Mouse (Mus musculus) forebrain, embryonic 15.5 days (tissue): Measurements from ENCODE around the gene Gm10972. TPM values are rescaled to one million over a fixed set of nuclear protein-coding genes. Genes with fewer than 3 reads are reported as not detected.
"Not testable (repeated sequence)": the region's sequence is repeated elsewhere in the genome, so short reads cannot be mapped to it uniquely, and the experiment has no call there.

Source experiments
- ATAC-seq: fragments of 200-750 bp; cut with Nextera tagmentation; replicated peaks from 2 replicates; pipeline ENCODE4 v1.8.0; 2017; ENCODE audit warnings: mild to moderate bottlenecking, moderate TSS enrichment, moderate library complexity
- H3K27ac ChIP-seq: fragments of 300-500 bp; sonication (generic); replicated peaks from 2 replicates; pipeline ENCODE4 v1.5.1; 2015; ENCODE audit warnings: mild to moderate bottlenecking, inconsistent platforms
- H3K27me3 ChIP-seq: fragments of 300-500 bp; sonication (generic); 2 replicates; pipeline ENCODE4 v1.6.1; 2015; ENCODE audit warnings: inconsistent platforms
- H3K36me3 ChIP-seq: fragments of 300-500 bp; sonication (generic); 2 replicates; pipeline ENCODE4 v1.6.1; 2015; ENCODE audit warnings: mild to moderate bottlenecking, inconsistent platforms
- H3K4me1 ChIP-seq: fragments of 300-500 bp; sonication (generic); 2 replicates; pipeline ENCODE4 v1.6.1; 2015; ENCODE audit warnings: inconsistent platforms
- H3K4me2 ChIP-seq: fragments of 300-500 bp; sonication (generic); replicated peaks from 2 replicates; pipeline ENCODE4 v1.6.1; 2015; ENCODE audit warnings: mild to moderate bottlenecking, inconsistent platforms
- H3K4me3 ChIP-seq: fragments of 300-500 bp; sonication (generic); 2 replicates; pipeline ENCODE4 v1.5.1; 2015; ENCODE audit warnings: mild to moderate bottlenecking, inconsistent platforms
- H3K9ac ChIP-seq: fragments of 300-500 bp; sonication (generic); replicated peaks from 2 replicates; pipeline ENCODE4 v1.6.1; 2015; ENCODE audit warnings: mild to moderate bottlenecking, inconsistent platforms
- H3K9me3 ChIP-seq: fragments of 300-500 bp; sonication (generic); 2 replicates; pipeline ENCODE4 v1.6.1; 2016; ENCODE audit warnings: inconsistent platforms
- WGBS: fragments of 180-500 bp; shearing (Covaris S2); methylation state at CpG from one replicate; pipeline ENCODE4 v1.1.7; 2015; ENCODE audit warnings: mixed read lengths; 5-methylcytosine and 5-hydroxymethylcytosine counted together
- polyA plus RNA-seq: library from polyadenylated mRNA; unstranded; fragments of >200 nt; fragmentation: Nextera tagmentation; extraction: Ambion mirVana; gene quantifications from 2 replicates; pipeline ENCODE4 v1.2.1, GENCODE M21; 2015

Gm10972 gene
- polyA plus RNA-seq, 1 experiment from 2014 or later: not detected

DNA sequence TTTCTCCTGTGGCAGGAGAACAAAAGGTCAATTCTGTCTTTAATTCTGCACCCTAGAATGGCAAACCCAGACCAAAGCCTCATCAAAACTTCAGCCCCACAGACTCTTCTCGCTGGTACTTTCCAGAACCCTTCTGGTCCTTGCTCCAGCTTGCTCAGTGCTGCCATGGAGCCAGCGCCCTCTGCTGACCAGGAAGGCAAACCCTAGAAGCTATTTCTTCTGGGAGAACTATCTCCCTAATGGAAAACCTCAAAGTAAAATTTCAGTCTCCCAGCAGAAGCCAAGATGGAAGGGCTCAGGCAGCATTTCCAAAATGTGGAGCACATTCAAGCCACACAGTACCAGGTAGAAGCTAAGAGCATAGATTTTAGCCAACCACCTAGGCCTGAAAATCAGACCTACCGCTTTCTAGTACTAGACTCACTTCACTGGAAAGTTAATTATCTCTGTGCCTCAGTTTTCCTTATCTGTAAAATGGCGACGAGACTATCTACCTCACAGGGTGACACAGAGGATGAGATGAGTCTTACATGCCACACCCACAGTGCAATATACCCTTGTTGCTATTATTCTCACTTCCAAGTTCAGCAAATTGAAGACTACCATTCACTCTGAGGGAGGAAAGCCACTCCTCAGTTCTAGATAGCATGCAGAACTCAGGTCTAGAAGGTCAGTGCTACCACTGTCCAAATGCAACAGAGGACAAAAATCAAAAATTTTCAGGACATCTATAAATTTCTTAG, 22.3 kb downstream of the Gm10972 start:
- H3K27me3 ChIP-seq, H3K4me2 ChIP-seq, H3K27ac ChIP-seq, H3K4me3 ChIP-seq, H3K36me3 ChIP-seq, H3K9me3 ChIP-seq, H3K4me1 ChIP-seq, H3K9ac ChIP-seq, ATAC-seq: not testable (repeated sequence)
- WGBS: 71% methylated on average over 4 of the region's 5 CpGs

DNA sequence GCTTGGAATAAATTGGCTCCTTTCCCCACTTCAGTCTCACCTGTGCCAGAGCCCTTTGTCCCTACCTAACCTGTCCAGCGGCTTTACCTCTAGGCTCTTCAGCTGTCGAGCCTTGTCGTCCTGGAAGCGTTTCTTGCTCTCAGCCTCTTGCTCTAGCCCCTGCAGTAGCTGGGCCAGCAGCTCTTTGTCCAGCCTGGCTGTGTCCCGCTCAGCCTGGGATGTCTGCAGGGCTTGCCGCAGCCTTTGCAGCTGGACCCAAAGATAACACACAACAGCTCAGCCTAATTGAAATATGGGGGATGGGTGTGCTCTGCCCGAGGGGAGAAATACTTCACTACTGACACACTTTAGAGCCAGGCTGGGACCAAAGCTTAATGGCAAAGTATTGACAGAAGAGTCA, 23.0 kb downstream of the Gm10972 start:
- not testable (repeated sequence) for H3K4me1 ChIP-seq, H3K4me3 ChIP-seq, H3K36me3 ChIP-seq, H3K27ac ChIP-seq, H3K9ac ChIP-seq, H3K27me3 ChIP-seq, ATAC-seq, H3K9me3 ChIP-seq, H3K4me2 ChIP-seq
- WGBS: 35% methylated on average over 7 of the region's 7 CpGs

- WGBS: 84% methylated on average over 9 of the region's 9 CpGs
- not testable (repeated sequence) for H3K4me1 ChIP-seq, H3K9ac ChIP-seq, H3K4me2 ChIP-seq, H3K27ac ChIP-seq, H3K27me3 ChIP-seq, H3K9me3 ChIP-seq, ATAC-seq, H3K4me3 ChIP-seq, H3K36me3 ChIP-seq
Measured at GRCm38 (mm10) chr3:94675101-94675500, 32.2 kb downstream of the Gm10972 start.

DNA sequence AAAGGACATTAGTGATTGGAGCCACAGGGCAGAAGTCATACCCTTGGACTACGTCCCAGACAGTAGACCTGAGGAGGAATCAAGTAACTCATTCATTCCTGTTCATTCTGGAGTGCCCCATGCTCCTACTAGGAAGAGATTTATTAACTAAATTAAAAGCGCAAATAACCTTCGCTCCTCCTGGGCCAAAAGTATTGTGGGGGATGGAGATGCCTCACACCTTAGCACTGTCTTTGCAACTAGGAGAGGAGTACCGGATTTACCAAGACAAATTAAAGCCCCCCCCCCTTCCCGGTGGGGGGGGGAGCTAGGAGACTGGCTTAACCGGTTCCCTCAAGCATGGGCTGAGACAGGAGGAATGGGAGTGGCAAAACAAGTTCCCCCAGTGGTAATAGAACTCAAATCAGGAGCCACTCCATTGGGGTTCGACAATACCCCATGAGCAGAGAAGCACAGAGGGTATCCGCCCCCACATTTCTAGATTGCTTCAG, 36.5 kb downstream of the Gm10972 start:
- Histone ChIP-seq H3K27me3 (no peaks in the 10 kb centered on the region), H3K9ac (no peak overlapping the region), H3K4me3 (no peak overlapping the region), H3K4me1 (no peaks in the 10 kb centered on the region), H3K4me2 (no peak overlapping the region), H3K36me3 (no peaks in the 10 kb centered on the region), H3K27ac (no peak overlapping the region), H3K9me3 (no peaks in the 10 kb centered on the region)
- ATAC-seq: no peak
- WGBS: 77% methylated on average over 8 of the region's 8 CpGs

- WGBS: 94% methylated on average over 12 of the region's 12 CpGs
- not testable (repeated sequence) for H3K9me3 ChIP-seq, H3K9ac ChIP-seq, ATAC-seq, H3K4me3 ChIP-seq, H3K36me3 ChIP-seq, H3K4me1 ChIP-seq, H3K4me2 ChIP-seq, H3K27me3 ChIP-seq, H3K27ac ChIP-seq
Measured at GRCm38 (mm10) chr3:94680032-94680431, 37.1 kb downstream of the Gm10972 start.

DNA sequence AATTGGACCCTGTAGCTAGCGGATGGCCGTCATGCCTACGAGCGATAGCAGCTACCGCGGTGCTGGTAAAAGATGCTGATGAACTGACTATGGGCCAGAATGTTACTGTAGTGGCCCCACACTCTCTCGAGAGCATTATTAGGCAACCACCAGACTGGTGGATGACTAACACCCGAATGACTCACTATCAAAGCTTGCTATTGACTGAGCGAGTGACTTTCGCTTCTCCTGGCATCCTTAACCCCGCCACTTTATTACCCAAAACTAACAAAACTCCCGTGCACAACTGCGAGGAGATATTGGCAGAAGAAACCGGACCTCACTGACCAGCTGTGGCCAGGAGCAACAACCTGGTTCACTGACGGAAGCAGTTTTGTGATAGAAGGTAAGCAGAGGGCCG, 37.9 kb downstream of the Gm10972 start:
- 94% methylated on average over 16 of the region's 16 CpGs for WGBS
- no peak overlapping the region for H3K9ac ChIP-seq
- no peak overlapping the region for H3K27ac ChIP-seq
- ATAC-seq: no peak
- no peaks in the 10 kb centered on the region for H3K27me3 ChIP-seq
- H3K36me3 ChIP-seq: no peaks in the 10 kb centered on the region
- H3K4me2 ChIP-seq: no peak overlapping the region
- no peaks in the 10 kb centered on the region for H3K4me1 ChIP-seq
- H3K9me3 ChIP-seq: no peaks in the 10 kb centered on the region
- H3K4me3 ChIP-seq: no peak overlapping the region

GRCm38 (mm10) chr3:94683646-94684045, 40.7 kb downstream of the Gm10972 start:
- H3K4me3 ChIP-seq: no peak overlapping the region
- H3K4me1 ChIP-seq: no peaks in the 10 kb centered on the region
- 85% methylated on average over 6 of the region's 6 CpGs for WGBS
- H3K9me3 ChIP-seq: no peaks in the 10 kb centered on the region
- no peak overlapping the region for H3K4me2 ChIP-seq
- H3K36me3 ChIP-seq: no peaks in the 10 kb centered on the region
- H3K27me3 ChIP-seq: no peaks in the 10 kb centered on the region
- no peak overlapping the region for H3K27ac ChIP-seq
- H3K9ac ChIP-seq: no peak overlapping the region
- no peak for ATAC-seq

GRCm38 (mm10) chr3:94685989-94686772, 43.3 kb downstream of the Gm10972 start:
- WGBS: 88% methylated on average over 8 of the region's 8 CpGs
- not testable (repeated sequence) for H3K9ac ChIP-seq, H3K36me3 ChIP-seq, H3K4me3 ChIP-seq, H3K4me2 ChIP-seq, H3K4me1 ChIP-seq, H3K9me3 ChIP-seq, H3K27ac ChIP-seq, H3K27me3 ChIP-seq, ATAC-seq

- not testable (repeated sequence) for H3K27ac ChIP-seq, H3K4me3 ChIP-seq, ATAC-seq, H3K9me3 ChIP-seq, H3K27me3 ChIP-seq, H3K9ac ChIP-seq, H3K4me2 ChIP-seq, H3K4me1 ChIP-seq, H3K36me3 ChIP-seq
- WGBS: 76% methylated on average over 3 of the region's 3 CpGs
Measured at GRCm38 (mm10) chr3:94688698-94689097, 45.8 kb downstream of the Gm10972 start.

DNA sequence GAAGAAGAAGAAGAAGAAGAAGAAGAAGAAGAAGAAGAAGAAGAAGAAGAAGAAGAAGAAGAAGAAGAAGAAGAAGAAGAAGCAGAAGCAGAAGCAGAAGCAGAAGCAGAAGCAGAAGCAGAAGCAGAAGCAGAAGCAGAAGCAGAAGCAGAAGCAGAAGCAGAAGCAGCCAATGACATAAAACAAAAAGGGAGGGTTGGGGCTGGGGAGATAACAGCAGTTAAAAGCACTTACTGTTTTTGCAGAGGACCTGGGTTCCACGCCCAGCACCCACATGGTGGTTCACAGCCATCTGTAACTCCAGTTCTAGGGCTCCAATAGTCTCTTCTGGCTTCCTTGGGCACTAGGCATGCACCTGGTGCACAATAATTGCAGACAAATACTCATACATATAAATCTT, 46.3 kb downstream of the Gm10972 start:
- H3K9me3 ChIP-seq, H3K9ac ChIP-seq, H3K4me3 ChIP-seq, H3K27ac ChIP-seq, H3K4me2 ChIP-seq, ATAC-seq, H3K27me3 ChIP-seq, H3K4me1 ChIP-seq, H3K36me3 ChIP-seq: not testable (repeated sequence)
- WGBS: 68% methylated on average over 1 of the region's 1 CpGs

- WGBS: 60% methylated on average over 6 of the region's 6 CpGs
- ATAC-seq, H3K36me3 ChIP-seq: not testable (repeated sequence)
Measured at GRCm38 (mm10) chr3:94690162-94690561, 47.2 kb downstream of the Gm10972 start.

DNA sequence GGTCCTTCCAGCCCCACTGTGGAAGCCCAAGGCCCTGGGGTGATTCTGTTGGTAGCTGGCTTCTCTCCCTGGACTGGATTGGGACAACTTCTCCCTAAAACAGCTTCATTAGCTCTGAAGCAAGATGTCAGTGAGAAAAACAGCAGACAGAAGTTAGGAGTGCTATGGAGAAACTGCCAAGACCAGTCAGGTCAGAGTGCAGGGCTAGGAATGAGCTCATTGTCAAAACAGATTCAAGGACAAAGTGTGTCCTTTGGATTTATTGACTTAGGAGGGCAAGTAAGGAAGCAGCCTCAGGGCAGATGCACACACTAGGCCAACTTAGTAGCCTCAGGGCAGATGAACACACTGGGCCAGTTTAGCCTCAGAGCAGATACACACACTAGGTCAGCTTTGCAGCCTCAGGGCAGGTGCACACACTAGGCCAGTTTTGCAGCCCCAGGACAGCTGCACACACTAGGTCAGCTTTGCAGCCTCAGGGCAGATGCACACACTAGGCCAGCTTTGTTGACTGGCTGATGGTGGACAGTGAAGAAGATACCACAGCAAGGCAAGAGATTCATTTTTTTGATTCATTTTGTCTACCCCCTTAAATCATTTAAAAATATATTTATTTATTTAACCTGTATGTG, 47.8 kb downstream of the Gm10972 start:
- Histone ChIP-seq H3K27me3 (no peaks in the 10 kb centered on the region), H3K4me2 (no peak overlapping the region), H3K36me3 (no peaks in the 10 kb centered on the region), H3K9me3 (no peaks in the 10 kb centered on the region), H3K9ac (no peak overlapping the region), H3K27ac (no peak overlapping the region), H3K4me3 (no peak overlapping the region), H3K4me1 (no peaks in the 10 kb centered on the region)
- ATAC-seq: no peak

More at GRCm38 (mm10) chr3:94690162-94690561, 47.2 kb downstream of the Gm10972 start:
- not testable (repeated sequence) for H3K4me2 ChIP-seq, H3K4me1 ChIP-seq, H3K27ac ChIP-seq, H3K4me3 ChIP-seq, H3K9me3 ChIP-seq, H3K27me3 ChIP-seq, H3K9ac ChIP-seq
